Mouse (Mus musculus) small intestine, adult 2 months (tissue): ENCODE data around the gene Neurl3. TPM values are rescaled to one million over a fixed set of nuclear protein-coding genes. Genes with fewer than 3 reads are reported as not detected.

Experiments used
- H3K27ac ChIP-seq: fragments of 200-500 bp; 2 replicates; pipeline ENCODE4 v1.5.1; 2012; ENCODE audit warnings: low read depth, low read length, control low read depth, inconsistent platforms; ENCODE audit not compliant: insufficient read depth
- H3K27me3 ChIP-seq: fragments of 200-500 bp; 2 replicates; pipeline ENCODE4 v1.6.1; 2012; ENCODE audit warnings: mild to moderate bottlenecking, moderate library complexity, low read length, inconsistent platforms; ENCODE audit not compliant: control insufficient read depth, insufficient read depth
- H3K36me3 ChIP-seq: fragments of 200-500 bp; 2 replicates; pipeline ENCODE4 v1.6.1; 2012; ENCODE audit warnings: mild to moderate bottlenecking, low read length, control low read depth, inconsistent platforms; ENCODE audit not compliant: control insufficient read depth, insufficient read depth
- H3K4me1 ChIP-seq: fragments of 200-500 bp; 2 replicates; pipeline ENCODE4 v1.6.1; 2012; ENCODE audit warnings: low read length, inconsistent platforms, mixed read lengths; ENCODE audit not compliant: control insufficient read depth, insufficient read depth, insufficient read length
- H3K4me3 ChIP-seq: fragments of 200-500 bp; 2 replicates; pipeline ENCODE4 v1.5.1; 2012; ENCODE audit warnings: low read depth, mild to moderate bottlenecking, control low read depth, inconsistent platforms, low read length, moderate library complexity
- CTCF ChIP-seq: fragments of 200-500 bp; IDR thresholded peaks from 2 replicates; pipeline ENCODE4 v1.5.1; 2012; ENCODE audit warnings: low read depth, mild to moderate bottlenecking, control low read depth, inconsistent platforms, low read length, moderate library complexity, mixed read lengths; ENCODE audit not compliant: insufficient replicate concordance, insufficient read length; ENCODE audit errors: extremely low read depth
- POLR2A ChIP-seq: fragments of 200-500 bp; IDR thresholded peaks from 2 replicates; pipeline ENCODE4 v1.6.1; 2012; ENCODE audit warnings: low read depth, mild to moderate bottlenecking, control low read depth, inconsistent platforms, low read length, moderate library complexity
- WGBS: fragments of 180-500 bp; shearing (Covaris S2); methylation state at CpG from one replicate; pipeline ENCODE4 v1.1.7; 2018; 5-methylcytosine and 5-hydroxymethylcytosine counted together
- polyA plus RNA-seq: library from polyadenylated mRNA; depleted of rRNA; stranded (reverse); fragments of >200 nt; gene quantifications from 2 replicates; pipeline ENCODE4 v1.2.3, GENCODE M21; 2012

The Neurl3 gene
- polyA plus RNA-seq, 1 experiment = 170 TPM

DNA sequence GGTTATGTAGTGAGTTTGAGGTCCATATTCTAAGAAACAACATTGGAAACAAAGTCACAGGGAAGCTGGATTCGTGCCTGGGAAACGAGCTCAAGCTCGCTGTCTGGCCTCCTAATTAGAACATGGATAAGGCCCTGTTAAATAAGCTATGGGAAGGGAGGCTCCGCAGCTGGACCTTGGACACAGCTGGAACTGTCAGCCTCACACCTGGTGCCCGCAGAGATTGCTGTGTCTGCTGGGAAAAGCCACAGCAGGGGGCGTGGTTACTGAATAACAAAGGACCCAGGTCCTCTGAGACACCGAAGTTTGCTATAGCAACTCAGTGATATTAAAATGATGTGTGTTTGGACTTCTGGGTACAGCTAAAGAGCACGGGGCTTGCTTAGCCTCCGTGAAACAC lies 23.1 kb downstream of the Neurl3 start:
- Histone ChIP-seq H3K27me3 (no peaks in the 10 kb centered on the region), H3K4me3 (no peak overlapping the region), H3K4me1 (peaks cover 5% of the 10 kb centered on the region; the same call in 1 of the 2 replicates), H3K36me3 (no peaks in the 10 kb centered on the region), H3K27ac (peak overlapping the region; percentile 50)
- TF ChIP-seq CTCF = no peak
- TF ChIP-seq POLR2A = no peak
- WGBS = 14% methylated on average over 9 of the region's 9 CpGs

DNA sequence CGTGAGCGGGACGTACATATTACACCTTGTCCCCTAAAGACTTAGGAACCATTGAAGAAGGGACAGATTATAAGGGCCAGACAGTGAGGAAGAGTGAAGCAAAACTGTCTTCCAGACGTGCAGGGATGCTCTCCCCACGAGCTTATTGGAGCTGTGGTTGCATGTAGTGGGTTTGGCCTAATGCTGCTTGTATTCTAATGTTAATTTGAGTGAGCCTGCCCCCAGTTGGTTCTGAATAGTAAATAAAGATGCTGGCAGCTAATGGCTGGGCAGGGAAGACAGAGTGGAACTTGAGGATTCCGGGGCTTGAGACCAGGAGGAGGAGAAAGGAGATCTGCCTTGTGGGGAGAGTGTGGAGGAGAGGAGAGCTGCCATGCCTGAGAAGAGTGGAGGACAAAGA lies 27.8 kb downstream of the Neurl3 start:
- Histone ChIP-seq H3K36me3 (no peaks in the 10 kb centered on the region), H3K4me3 (no peak overlapping the region), H3K4me1 (peaks cover 5% of the 10 kb centered on the region; the same call in 1 of the 2 replicates), H3K27ac (no peak overlapping the region), H3K27me3 (no peaks in the 10 kb centered on the region)
- no peak for TF ChIP-seq CTCF
- 47% methylated on average over 6 of the region's 6 CpGs for WGBS

DNA sequence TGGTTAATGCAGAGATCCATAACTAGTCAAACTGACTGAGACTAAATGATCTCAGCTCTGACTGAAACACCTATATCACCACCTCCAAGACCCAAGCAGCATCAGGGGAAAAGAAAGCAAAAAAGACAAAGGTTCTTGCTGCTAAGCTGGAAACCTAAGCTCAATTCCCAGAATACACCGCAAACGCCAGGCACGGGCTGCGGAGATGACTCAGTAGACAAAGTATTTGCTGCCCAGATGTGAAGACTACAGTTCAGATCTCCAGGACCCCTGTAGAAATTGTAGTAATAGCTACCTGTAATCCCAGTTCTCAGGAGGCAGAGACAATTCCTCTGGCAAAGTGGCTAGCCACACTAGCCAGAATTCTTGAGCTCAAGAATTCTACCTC lies 29.7 kb downstream of the Neurl3 start:
- Histone ChIP-seq H3K36me3 (no peaks in the 10 kb centered on the region), H3K4me1 (no peaks in the 10 kb centered on the region; the same call in 1 of the 2 replicates), H3K4me3 (no peak overlapping the region), H3K27me3 (no peaks in the 10 kb centered on the region), H3K27ac (no peak overlapping the region)
- 86% methylated on average over 4 of the region's 4 CpGs for WGBS
- no peak for TF ChIP-seq POLR2A
- TF ChIP-seq CTCF = no peak

DNA sequence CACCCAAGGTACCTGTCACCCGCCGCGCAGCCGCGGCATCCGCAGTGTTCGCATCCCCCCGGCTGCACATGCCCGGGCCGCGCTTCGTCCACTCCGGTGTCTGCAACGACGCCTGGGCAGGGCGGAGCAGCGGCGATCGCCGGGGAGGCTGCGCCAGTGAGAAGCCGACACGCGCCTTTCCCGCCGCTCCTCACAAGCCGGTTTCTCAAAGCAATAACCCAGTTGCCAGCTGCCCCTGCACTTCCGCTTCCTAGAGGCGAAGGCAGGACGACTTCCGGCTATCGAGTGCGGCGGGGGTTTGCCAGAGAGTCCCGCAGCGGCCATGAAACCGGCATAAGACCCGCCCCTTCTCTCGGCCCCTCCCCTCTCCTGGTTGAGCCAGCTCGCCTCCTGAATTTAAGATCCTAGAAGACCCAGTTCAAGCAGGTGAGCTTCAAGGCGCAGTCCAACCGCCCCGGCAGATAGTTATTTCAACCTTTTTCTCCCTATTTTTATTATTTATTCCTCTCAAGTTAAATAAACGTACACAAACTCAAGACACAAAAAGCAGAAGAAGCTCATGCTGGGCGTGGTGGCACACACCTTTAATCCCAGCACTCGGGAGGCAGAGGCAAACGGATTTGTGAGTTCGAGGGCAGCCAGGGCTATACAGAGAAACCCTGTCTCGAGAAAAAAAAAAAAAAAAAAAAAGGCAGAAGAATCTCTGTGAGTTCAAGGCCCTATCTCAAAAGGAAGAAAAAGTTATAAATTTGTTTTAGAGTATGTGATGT lies 30.2 kb downstream of the Neurl3 start, which contains the start of gene Uggt1:
Gene Uggt1, minus strand, starts transcription at position 663 of the 770 bp plus-strand sequence.
- TF ChIP-seq POLR2A (peak; percentile 23), CTCF (0 out of 2 replicates have a peak, but pooled peaks have one; percentile 13)
- Histone ChIP-seq H3K4me1 (no peaks in the 10 kb centered on the region; the same call in 1 of the 2 replicates), H3K27ac (peak within 1 kb of the TSS; percentile 61), H3K36me3 (no peaks in the 10 kb centered on the region), H3K27me3 (no peaks in the 10 kb centered on the region), H3K4me3 (peak within 1 kb of the TSS; percentile 71)
- WGBS = under 1% methylated on average over 48 of the region's 49 CpGs

DNA sequence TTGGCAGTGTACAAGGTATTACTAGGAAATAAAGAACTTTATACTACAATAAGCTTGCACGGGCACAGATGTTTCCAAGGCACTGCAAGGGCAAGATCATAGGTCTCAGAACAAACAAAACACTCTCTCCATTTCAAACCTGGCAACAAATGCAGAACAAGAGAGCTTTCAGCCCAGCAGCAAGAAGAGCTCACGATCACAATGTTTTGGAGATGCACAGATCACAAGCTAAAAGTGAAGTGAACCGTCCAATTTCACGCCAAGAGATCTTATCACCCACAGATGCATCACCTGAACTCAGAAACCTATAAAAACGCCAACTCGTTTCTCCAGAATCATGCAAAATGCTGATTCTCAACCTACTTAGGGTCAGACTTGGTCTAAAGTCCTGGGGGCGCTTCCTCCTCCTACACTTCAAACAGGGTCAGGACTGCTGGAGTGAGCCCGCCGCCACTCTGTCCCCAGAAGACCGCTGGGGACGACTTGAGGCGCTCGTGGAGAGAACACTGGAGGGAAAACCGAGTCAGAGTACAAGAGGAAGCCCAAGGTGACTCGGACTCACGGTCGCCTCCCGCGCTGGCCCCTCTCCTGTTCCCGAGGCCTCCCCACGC lies 30.9 kb downstream of the Neurl3 start:
- TF ChIP-seq POLR2A (no peak), CTCF (no peak)
- Histone ChIP-seq H3K4me1 (no peaks in the 10 kb centered on the region; the same call in 1 of the 2 replicates), H3K4me3 (peak overlapping the region; percentile 71), H3K27ac (peak overlapping the region; percentile 61), H3K36me3 (no peaks in the 10 kb centered on the region), H3K27me3 (no peaks in the 10 kb centered on the region)
- under 1% methylated on average over 21 of the region's 21 CpGs for WGBS

DNA sequence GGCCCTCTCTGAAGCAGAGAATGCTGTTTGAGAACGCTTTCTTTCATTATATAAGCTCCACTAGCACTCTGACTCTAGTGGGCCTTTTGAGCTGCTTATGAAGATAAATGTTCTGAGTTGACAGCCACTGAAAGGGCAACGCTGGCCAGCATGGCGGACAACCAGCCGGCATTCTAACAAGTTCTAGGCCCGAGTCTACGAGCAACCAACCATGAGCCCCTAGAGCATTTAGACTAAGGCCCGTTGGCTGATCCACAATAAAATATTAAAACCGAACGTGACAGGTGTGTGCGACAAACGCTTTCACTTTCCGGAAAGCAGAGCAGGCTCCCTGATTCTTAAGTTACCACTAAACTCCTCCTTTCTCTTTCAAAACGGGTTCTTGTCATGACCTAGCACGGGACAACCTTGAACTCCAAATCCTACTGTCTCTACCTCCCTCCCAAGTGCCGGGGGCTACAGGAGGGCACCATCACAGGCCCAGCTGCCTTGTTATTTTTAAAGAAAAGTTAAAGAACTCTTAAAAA lies 32.5 kb downstream of the Neurl3 start:
- no peaks in the 10 kb centered on the region for H3K27me3 ChIP-seq
- no peak for TF ChIP-seq POLR2A
- no peak for TF ChIP-seq CTCF
- 0 out of 2 replicates have a peak, but pooled peaks cover 2% of the 10 kb centered on the region for H3K36me3 ChIP-seq
- WGBS = 19% methylated on average over 15 of the region's 15 CpGs
- H3K4me3 ChIP-seq = peak overlapping the region; percentile 42
- no peaks in the 10 kb centered on the region; the same call in 1 of the 2 replicates for H3K4me1 ChIP-seq
- H3K27ac ChIP-seq = peak overlapping the region; percentile 6

DNA sequence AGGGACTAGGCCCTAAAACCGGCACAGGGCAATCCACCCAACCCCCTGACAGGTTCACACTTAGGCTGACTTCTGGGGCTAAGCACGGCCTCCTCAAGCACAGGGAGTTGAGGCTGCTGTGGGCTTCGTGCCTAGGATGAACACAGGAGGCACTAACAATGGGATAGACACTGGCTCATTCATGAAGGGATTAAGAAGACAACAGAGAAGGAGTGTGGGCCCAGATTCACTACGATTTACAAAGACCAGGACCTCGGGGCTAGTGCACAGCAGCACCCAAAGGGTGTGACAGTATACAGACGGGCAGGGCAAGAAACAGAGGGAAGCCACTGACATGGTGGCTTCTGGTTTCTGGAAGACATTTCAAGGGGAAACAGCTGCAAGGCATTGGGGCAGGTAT lies 34.3 kb downstream of the Neurl3 start:
- Histone ChIP-seq H3K27me3 (no peaks in the 10 kb centered on the region), H3K36me3 (0 out of 2 replicates have a peak, but pooled peaks cover 7% of the 10 kb centered on the region), H3K4me3 (no peak overlapping the region), H3K4me1 (peaks cover 4% of the 10 kb centered on the region; the same call in 1 of the 2 replicates), H3K27ac (no peak overlapping the region)
- WGBS = 60% methylated on average over 6 of the region's 6 CpGs
- TF ChIP-seq CTCF = no peak
- no peak for TF ChIP-seq POLR2A
